Mouse (Mus musculus) heart, adult 18-20 months (tissue): ENCODE results near the gene Cul3. TPM values are rescaled to one million over a fixed set of nuclear protein-coding genes. Genes with fewer than 3 reads are reported as not detected.
A peak's percentile ranks its signal among the peaks of the same experiment; 100 is the strongest.
"Not testable (repeated sequence)": the region's sequence is repeated elsewhere in the genome, so short reads cannot be mapped to it uniquely, and the experiment has no call there.

Experiments used
- DNase-seq, 2 experiments: peaks; one replicate each; pipeline ENCODE4 v3.0.0; 2021 to 2022; ENCODE audit warnings: mixed read lengths in 1 of 2
- long read RNA-seq, 2 experiments: library from polyadenylated mRNA; stranded (forward); transcript quantifications; one replicate each; pipeline ENCODE4 v2.0.0; 2021
- total RNA-seq, 2 experiments: library from RNA; stranded (reverse); gene quantifications; 2 replicates each; pipeline ENCODE4 v1.2.3; 2021

Gene Cul3
- total RNA-seq = 100 to 1,000 TPM; 136 to 139 TPM
- long read RNA-seq, experiment 1, full-length matches to known transcripts = 89 of 106 reads
- long read RNA-seq, experiment 1, partial matches to known transcripts = 3 of 106 reads
- long read RNA-seq, experiment 1, other reads (novel, unspliced or antisense) = 14 of 106 reads
- long read RNA-seq, experiment 2, full-length matches to known transcripts = 50 of 58 reads
- long read RNA-seq, experiment 2, partial matches to known transcripts = 2 of 58 reads
- long read RNA-seq, experiment 2, other reads (novel, unspliced or antisense) = 6 of 58 reads

GRCm38 (mm10) chr1:80340436-80341376, at the start of gene Cul3:
TSS of gene Cul3 (minus strand) at chr1:80340480.
- DNase-seq = peak; percentile 96

- DNase-seq = no peak
Measured at GRCm38 (mm10) chr1:80389518-80389917, 49.2 kb upstream of the Cul3 start.

- DNase-seq = peak in 1 of 2 experiments; percentile 6
Measured at GRCm38 (mm10) chr1:80383613-80384589, 43.6 kb upstream of the Cul3 start.

GRCm38 (mm10) chr1:80382928-80383327, 42.6 kb upstream of the Cul3 start:
- DNase-seq = no peak

GRCm38 (mm10) chr1:80381302-80381701, 41.0 kb upstream of the Cul3 start:
- no peak for DNase-seq

- no peak for DNase-seq
Measured at GRCm38 (mm10) chr1:80372010-80372409, 31.7 kb upstream of the Cul3 start.

- DNase-seq = no peak
Measured at GRCm38 (mm10) chr1:80371189-80371889, 31.1 kb upstream of the Cul3 start.

GRCm38 (mm10) chr1:80363486-80363885, 23.2 kb upstream of the Cul3 start:
- DNase-seq = no peak

GRCm38 (mm10) chr1:80362946-80363345, 22.7 kb upstream of the Cul3 start:
- DNase-seq = no peak

- DNase-seq = no peak
Measured at GRCm38 (mm10) chr1:80362400-80362799, 22.1 kb upstream of the Cul3 start.

GRCm38 (mm10) chr1:80361771-80362170, 21.5 kb upstream of the Cul3 start:
- DNase-seq = not testable (repeated sequence)

GRCm38 (mm10) chr1:80360038-80360608, 19.8 kb upstream of the Cul3 start:
- DNase-seq = no peak

GRCm38 (mm10) chr1:80340061-80340435, 232 bp downstream of the Cul3 start:
- peak; percentile 71 to 75 for DNase-seq

GRCm38 (mm10) chr1:80339425-80340021, 757 bp downstream of the Cul3 start:
- peak in 1 of 2 experiments; percentile 51 for DNase-seq

GRCm38 (mm10) chr1:80338398-80338797, 1.9 kb downstream of the Cul3 start:
- no peak for DNase-seq

- no peak for DNase-seq
Measured at GRCm38 (mm10) chr1:80335726-80336368, 4.4 kb downstream of the Cul3 start.

- DNase-seq = no peak
Measured at GRCm38 (mm10) chr1:80335118-80335517, 5.2 kb downstream of the Cul3 start.

- no peak for DNase-seq
Measured at GRCm38 (mm10) chr1:80330970-80331369, 9.3 kb downstream of the Cul3 start.

- no peak for DNase-seq
Measured at GRCm38 (mm10) chr1:80325761-80326160, 14.5 kb downstream of the Cul3 start.

GRCm38 (mm10) chr1:80324370-80324769, 15.9 kb downstream of the Cul3 start:
- peak; percentile 16 to 21 for DNase-seq
